Mouse (Mus musculus): ENCODE data around the gene Arpc2. TPM values are rescaled to one million over a fixed set of nuclear protein-coding genes. Genes with fewer than 3 reads are reported as not detected.
A peak's percentile ranks its signal among the peaks of the same experiment; 100 is the strongest.

The Arpc2 gene
- polyA plus RNA-seq, 1 experiment from 2014 or later: 584 TPM

GRCm38 (mm10) chr1:74308001-74308964 is 72.4 kb downstream of the Arpc2 start:
- Histone ChIP-seq H3K4me2 (replicated peaks) (no peak overlapping the region), H3K9me3 (no peaks in the 10 kb centered on the region), H3K27ac (no peak overlapping the region), H3K4me3 (replicated peaks) (no peak overlapping the region), H3K9ac (no peak overlapping the region), H3K4me1 (replicated peaks) (peaks cover 14% of the 10 kb centered on the region; the same call in 1 of the 2 replicates), H3K36me3 (no peaks in the 10 kb centered on the region), H3K27me3 (replicated peaks) (no peaks in the 10 kb centered on the region)
- WGBS: 72% methylated on average over 10 of the region's 10 CpGs
- ATAC-seq: no peak

GRCm38 (mm10) chr1:74309767-74310166 is 73.9 kb downstream of the Arpc2 start:
- Histone ChIP-seq H3K36me3 (no peaks in the 10 kb centered on the region), H3K4me2 (replicated peaks) (no peak overlapping the region), H3K4me1 (replicated peaks) (peaks cover 14% of the 10 kb centered on the region; the same call in 1 of the 2 replicates), H3K4me3 (replicated peaks) (no peak overlapping the region), H3K9ac (no peak overlapping the region), H3K27ac (peak overlapping the region; percentile 45; the same call in 1 of the 2 replicates), H3K27me3 (replicated peaks) (no peaks in the 10 kb centered on the region), H3K9me3 (no peaks in the 10 kb centered on the region)
- ATAC-seq: no peak
- WGBS: 15% methylated on average over 3 of the region's 3 CpGs

GRCm38 (mm10) chr1:74313049-74313692 is 77.3 kb downstream of the Arpc2 start:
- H3K9ac ChIP-seq: no peak overlapping the region
- 2% methylated on average over 3 of the region's 3 CpGs for WGBS
- H3K4me3 ChIP-seq (replicated peaks): no peak overlapping the region
- H3K4me2 ChIP-seq (replicated peaks): no peak overlapping the region
- peaks cover 9% of the 10 kb centered on the region; the same call in 1 of the 2 replicates for H3K4me1 ChIP-seq (replicated peaks)
- H3K27ac ChIP-seq: no peak overlapping the region
- peak; percentile 64 for ATAC-seq
- H3K27me3 ChIP-seq (replicated peaks): no peaks in the 10 kb centered on the region
- H3K9me3 ChIP-seq: no peaks in the 10 kb centered on the region
- H3K36me3 ChIP-seq: no peaks in the 10 kb centered on the region

GRCm38 (mm10) chr1:74314796-74315195 is 78.9 kb downstream of the Arpc2 start:
- Histone ChIP-seq H3K9me3 (no peaks in the 10 kb centered on the region), H3K27me3 (replicated peaks) (no peaks in the 10 kb centered on the region), H3K4me1 (replicated peaks) (peaks cover 3% of the 10 kb centered on the region; the same call in 1 of the 2 replicates), H3K36me3 (no peaks in the 10 kb centered on the region), H3K27ac (no peak overlapping the region), H3K9ac (no peak overlapping the region), H3K4me2 (replicated peaks) (no peak overlapping the region), H3K4me3 (replicated peaks) (no peak overlapping the region)
- no peak for ATAC-seq
- 79% methylated on average over 3 of the region's 3 CpGs for WGBS

- 78% methylated on average over 4 of the region's 4 CpGs for WGBS
- Histone ChIP-seq H3K27ac (no peak overlapping the region), H3K27me3 (replicated peaks) (no peaks in the 10 kb centered on the region), H3K9ac (no peak overlapping the region), H3K4me2 (replicated peaks) (no peak overlapping the region), H3K9me3 (no peaks in the 10 kb centered on the region), H3K4me1 (replicated peaks) (no peaks in the 10 kb centered on the region), H3K4me3 (replicated peaks) (no peak overlapping the region), H3K36me3 (no peaks in the 10 kb centered on the region)
- no peak for ATAC-seq
Observed at GRCm38 (mm10) chr1:74316114-74316827, 80.4 kb downstream of the Arpc2 start.

MicroRNAs encoded within 50 kb of the gene (microRNA counts, 519-probe panel; counts per million panel counts)
- 1,867 counts per million, percentile 39 among the panel's probes with 10 or more counts for microRNA mmu-miR-1928

Other genes with a start within 250 kb of the Arpc2 start
- gene Tns1, start 111.6 kb upstream of the Arpc2 start, polyA plus RNA-seq (2015; fragmentation: Nextera tagmentation; extraction: Ambion mirVana): 23.1 and 29.1 TPM in 2 replicates
- gene Rufy4, start 110.5 kb upstream of the Arpc2 start, polyA plus RNA-seq (2015; fragmentation: Nextera tagmentation; extraction: Ambion mirVana): 0.18 and 0.34 TPM in 2 replicates
- 0.24 and 0.35 TPM in 2 replicates for gene Cxcr2, start 82.1 kb upstream of the Arpc2 start, polyA plus RNA-seq (2015; fragmentation: Nextera tagmentation; extraction: Ambion mirVana)
- not detected in 2 replicates for gene Cxcr1, start 41.5 kb upstream of the Arpc2 start, polyA plus RNA-seq (2015; fragmentation: Nextera tagmentation; extraction: Ambion mirVana)
- 3.1 and 3.3 TPM in 2 replicates for gene Gpbar1, start 42.5 kb downstream of the Arpc2 start, polyA plus RNA-seq (2015; fragmentation: Nextera tagmentation; extraction: Ambion mirVana)
- gene Aamp, start 48.7 kb downstream of the Arpc2 start, polyA plus RNA-seq (2015; fragmentation: Nextera tagmentation; extraction: Ambion mirVana): 225 and 244 TPM in 2 replicates
- 120 and 127 TPM in 2 replicates for gene Pnkd, start 48.8 kb downstream of the Arpc2 start, polyA plus RNA-seq (2015; fragmentation: Nextera tagmentation; extraction: Ambion mirVana)
- gene Tmbim1, start 69.5 kb downstream of the Arpc2 start, polyA plus RNA-seq (2015; fragmentation: Nextera tagmentation; extraction: Ambion mirVana): 54.9 and 64.3 TPM in 2 replicates
- 0.39 and 0.53 TPM in 2 replicates for gene Catip, start 126.0 kb downstream of the Arpc2 start, polyA plus RNA-seq (2015; fragmentation: Nextera tagmentation; extraction: Ambion mirVana)
- 6.4 and 6.7 TPM in 2 replicates for gene Slc11a1, start 139.1 kb downstream of the Arpc2 start, polyA plus RNA-seq (2015; fragmentation: Nextera tagmentation; extraction: Ambion mirVana)
- 75.4 and 78.7 TPM in 2 replicates for gene Ctdsp1, start 155.4 kb downstream of the Arpc2 start, polyA plus RNA-seq (2015; fragmentation: Nextera tagmentation; extraction: Ambion mirVana)
- gene Vil1, start 173.3 kb downstream of the Arpc2 start, polyA plus RNA-seq (2015; fragmentation: Nextera tagmentation; extraction: Ambion mirVana): 135 and 146 TPM in 2 replicates

All from intestine, embryonic 15.5 days (tissue).